ENCODE assay signal across 13 mouse cellular contexts in genomic region chr4:12306618-12307565, GRCm38 (mm10).
DNase-seq lines count a peak whose midpoint lies in the region; ATAC-seq lines count a peak whose summit lies in the region.
"Had no signal": no experiment of that assay in that cellular context is flagged by ENCODE, and none has a peak within 500 bp of the region (broad histone marks: within the 10 kb centered on the region; RNA-seq: fewer than 3 reads in every experiment).

No protein-coding gene starts in this region.

- ATAC-seq in neural tube, embryonic 11.5 days (ENCODE audit: insufficient read depth, low FRiP score, low TSS enrichment), result peak; percentile 63; the same call in 1 of the 2 replicates
- ATAC-seq in forebrain, embryonic 16.5 days, result peak; percentile 91
- peak; percentile 90 for ATAC-seq in neural tube, embryonic 13.5 days (ENCODE audit: low read depth)
- ATAC-seq: inflammation-experienced regulatory T-cells, adult 6 months had no signal

- H3K36me3 ChIP-seq in neural tube, embryonic 11.5 days (ENCODE audit: control insufficient read depth, insufficient read depth, low read length), result no peaks in the 10 kb centered on the region
- H3K36me3 ChIP-seq in forebrain, embryonic 16.5 days (ENCODE audit: control insufficient read depth, insufficient read depth), result no peaks in the 10 kb centered on the region
- no peaks in the 10 kb centered on the region for H3K36me3 ChIP-seq in neural tube, embryonic 13.5 days
- H3K36me3 ChIP-seq: embryonic facial prominence, embryonic 13.5 days had no signal

- H3K27me3 ChIP-seq in neural tube, embryonic 11.5 days (ENCODE audit: control insufficient read depth, insufficient read depth, low read length), result no peaks in the 10 kb centered on the region
- H3K27me3 ChIP-seq in forebrain, embryonic 16.5 days (replicated peaks; ENCODE audit: control insufficient read depth, insufficient read depth, low read length), result no peaks in the 10 kb centered on the region
- no peaks in the 10 kb centered on the region for H3K27me3 ChIP-seq in neural tube, embryonic 13.5 days
- H3K27me3 ChIP-seq: embryonic facial prominence, embryonic 13.5 days had no signal

- H3K4me3 ChIP-seq in neural tube, embryonic 11.5 days (ENCODE audit: low read depth, low read length), result no peak overlapping the region
- H3K4me3 ChIP-seq in forebrain, embryonic 16.5 days (replicated peaks; ENCODE audit: low read length), result no peak overlapping the region
- H3K4me3 ChIP-seq in neural tube, embryonic 13.5 days, result no peak overlapping the region
- H3K4me3 ChIP-seq: embryonic facial prominence, embryonic 13.5 days had no signal

- H3K9me3 ChIP-seq in neural tube, embryonic 11.5 days (ENCODE audit: control insufficient read depth, low read length), result no peaks in the 10 kb centered on the region
- H3K9me3 ChIP-seq in forebrain, embryonic 16.5 days (ENCODE audit: control insufficient read depth, low read length), result no peaks in the 10 kb centered on the region
- H3K9me3 ChIP-seq in neural tube, embryonic 13.5 days, result no peaks in the 10 kb centered on the region
- H3K9me3 ChIP-seq: embryonic facial prominence, embryonic 13.5 days had no signal

- H3K27ac ChIP-seq in neural tube, embryonic 11.5 days (ENCODE audit: low read depth, low read length), result peak overlapping the region; percentile 73
- H3K27ac ChIP-seq in forebrain, embryonic 16.5 days (ENCODE audit: low read length), result peak overlapping the region; percentile 77
- peak overlapping the region; percentile 86 for H3K27ac ChIP-seq in neural tube, embryonic 13.5 days (replicated peaks)
- H3K27ac ChIP-seq: embryonic facial prominence, embryonic 13.5 days had no signal

- 61% methylated on average over 9 of the region's 9 CpGs for WGBS in neural tube, embryonic 11.5 days
- 35% methylated on average over 9 of the region's 9 CpGs for WGBS in forebrain, embryonic 16.5 days
- 29% methylated on average over 9 of the region's 9 CpGs for WGBS in neural tube, embryonic 13.5 days

- no peak overlapping the region for H3K4me2 ChIP-seq in neural tube, embryonic 11.5 days (ENCODE audit: low read depth)
- peak overlapping the region; percentile 14 for H3K4me2 ChIP-seq in forebrain, embryonic 16.5 days (ENCODE audit: low read length)
- peak overlapping the region; percentile 36 for H3K4me2 ChIP-seq in neural tube, embryonic 13.5 days
- H3K4me2 ChIP-seq: embryonic facial prominence, embryonic 13.5 days; heart, embryonic 11.5 days had no signal

- DNase-seq in neural tube, embryonic 11.5 days (ENCODE audit: low spot score), result no peak
- DNase-seq in neural tube, embryonic 10.5 days (ENCODE audit: extremely low spot score, low spot score), result no peak
- peak; percentile 15 to 20 for DNase-seq in layer of hippocampus, postnatal 14 days (ENCODE audit: low spot score in 2 of 2)
- no peak for DNase-seq in heart, adult 8-10 months (ENCODE audit: low spot score)
- no peak for DNase-seq in adrenal gland, postnatal 10 days
- DNase-seq: adrenal gland, adult 2 months; cerebellum, adult 11-12 months; kidney, postnatal 14 days had no signal

- H3K4me1 ChIP-seq in neural tube, embryonic 11.5 days (ENCODE audit: control insufficient read depth, insufficient read depth, low read length), result 0 out of 2 replicates have a peak, but pooled peaks cover 2% of the 10 kb centered on the region
- peaks cover 10% of the 10 kb centered on the region; the same call in 1 of the 2 replicates for H3K4me1 ChIP-seq in forebrain, embryonic 16.5 days (replicated peaks; ENCODE audit: control insufficient read depth, insufficient read depth, low read length)
- peaks cover 24% of the 10 kb centered on the region for H3K4me1 ChIP-seq in neural tube, embryonic 13.5 days (replicated peaks)

- no peak overlapping the region for H3K9ac ChIP-seq in neural tube, embryonic 11.5 days (ENCODE audit: low read length)
- no peak overlapping the region; the same call in 1 of the 2 replicates for H3K9ac ChIP-seq in forebrain, embryonic 16.5 days (replicated peaks; ENCODE audit: low read depth, low read length)
- H3K9ac ChIP-seq in neural tube, embryonic 13.5 days, result peak overlapping the region; percentile 46; the same call in 1 of the 2 replicates
- H3K9ac ChIP-seq: embryonic facial prominence, embryonic 13.5 days had no signal

Comparison
In these comparisons a context has a peak if more than half of its experiments do, and no peak if none do; other contexts are left out.
1. DNase-seq: peak in layer of hippocampus, postnatal 14 days (2 of 2); none in neural tube, embryonic 11.5 days (single experiment), neural tube, embryonic 10.5 days (single experiment), heart, adult 8-10 months (single experiment) and adrenal gland, postnatal 10 days (single experiment).
2. Peak in every context shown above with its lines, with median percentiles within 50 percentile points of each other: ATAC-seq and H3K27ac ChIP-seq.